Mouse (Mus musculus) adrenal gland, postnatal 36 days (tissue): ENCODE measurements at regions not wholly inside any gene's neighbourhood (a gene's known extent, or its start where the extent isn't known, plus 50 kb on each side); places are given as distances from the start of the nearest gene placed in this dataset.

Source experiments
- DNase-seq, 2 experiments: peaks; one replicate each; pipeline ENCODE4 v3.0.0; 2021; ENCODE audit warnings: mixed read lengths in 1 of 2

- DNase-seq: no peak
These were observed 68.1 kb upstream of the Ankrd55 start for GRCm38 (mm10) chr13:112220184-112220583.

GRCm38 (mm10) chr13:112223616-112224015 lies 64.6 kb upstream of the Ankrd55 start:
- peak in 1 of 2 experiments; percentile 26 for DNase-seq

- DNase-seq: peak; percentile 28 to 46
These were observed 60.5 kb upstream of the Ankrd55 start for GRCm38 (mm10) chr13:112227766-112228165.

GRCm38 (mm10) chr13:112228846-112229245 lies 59.4 kb upstream of the Ankrd55 start:
- no peak for DNase-seq

- DNase-seq: peak in 1 of 2 experiments; percentile 18
These were observed 58.1 kb upstream of the Ankrd55 start for GRCm38 (mm10) chr13:112230176-112230575.

- DNase-seq: peak in 1 of 2 experiments; percentile 20
These were observed 53.6 kb upstream of the Ankrd55 start for GRCm38 (mm10) chr13:112234695-112235094.

- no peak for DNase-seq
These were observed 51.3 kb upstream of the Ankrd55 start for GRCm38 (mm10) chr13:112236956-112237355.

GRCm38 (mm10) chr13:112237377-112237776 lies 50.9 kb upstream of the Ankrd55 start:
- no peak for DNase-seq

- DNase-seq: no peak
These were observed 50.3 kb upstream of the Ankrd55 start for GRCm38 (mm10) chr13:112237917-112238316.
